Mouse (Mus musculus) midbrain, embryonic 15.5 days (tissue): ENCODE results near the gene Fam124b. TPM values are rescaled to one million over a fixed set of nuclear protein-coding genes. Genes with fewer than 3 reads are reported as not detected.
A peak's percentile ranks its signal among the peaks of the same experiment; 100 is the strongest.

Experiments used
- ATAC-seq: fragments of 200-750 bp; cut with Nextera tagmentation; replicated peaks from 2 replicates; pipeline ENCODE4 v1.8.0; 2017; ENCODE audit warnings: moderate TSS enrichment
- H3K27ac ChIP-seq: fragments of 300-500 bp; sonication (generic); 2 replicates; pipeline ENCODE4 v1.5.1; 2015; ENCODE audit warnings: mild to moderate bottlenecking, inconsistent platforms
- H3K27me3 ChIP-seq: fragments of 300-500 bp; sonication (generic); replicated peaks from 2 replicates; pipeline ENCODE4 v1.6.1; 2015; ENCODE audit warnings: inconsistent platforms
- H3K36me3 ChIP-seq: fragments of 300-500 bp; sonication (generic); replicated peaks from 2 replicates; pipeline ENCODE4 v1.6.1; 2015; ENCODE audit warnings: inconsistent platforms
- H3K4me1 ChIP-seq: fragments of 300-500 bp; sonication (generic); 2 replicates; pipeline ENCODE4 v1.6.1; 2015; ENCODE audit warnings: inconsistent platforms
- H3K4me2 ChIP-seq: fragments of 300-500 bp; sonication (generic); 2 replicates; pipeline ENCODE4 v1.6.1; 2015; ENCODE audit warnings: inconsistent platforms, mild to moderate bottlenecking, moderate library complexity
- H3K4me3 ChIP-seq: fragments of 300-500 bp; sonication (generic); 2 replicates; pipeline ENCODE4 v1.5.1; 2015; ENCODE audit warnings: mild to moderate bottlenecking, inconsistent platforms
- H3K9ac ChIP-seq: fragments of 300-500 bp; sonication (generic); 2 replicates; pipeline ENCODE4 v1.6.1; 2015; ENCODE audit warnings: mild to moderate bottlenecking, inconsistent platforms
- H3K9me3 ChIP-seq: fragments of 300-500 bp; sonication (generic); 2 replicates; pipeline ENCODE4 v1.6.1; 2016; ENCODE audit warnings: inconsistent platforms
- WGBS: fragments of 180-500 bp; shearing (Covaris S2); methylation state at CpG from one replicate; pipeline ENCODE4 v1.1.7; 2015; ENCODE audit warnings: mixed read lengths; 5-methylcytosine and 5-hydroxymethylcytosine counted together
- polyA plus RNA-seq: library from polyadenylated mRNA; unstranded; fragments of >200 nt; fragmentation: Nextera tagmentation; extraction: Ambion mirVana; gene quantifications from 2 replicates; pipeline ENCODE4 v1.2.1, GENCODE M21; 2015

Gene Fam124b
- polyA plus RNA-seq, result 0.68 and 1.1 TPM in 2 replicates

- no peaks in the 10 kb centered on the region for H3K27me3 ChIP-seq
- no peaks in the 10 kb centered on the region for H3K36me3 ChIP-seq
- no peak within 1 kb of the TSS for H3K9ac ChIP-seq
- no peaks in the 10 kb centered on the region for H3K9me3 ChIP-seq
- H3K4me1 ChIP-seq, result no peaks in the 10 kb centered on the region
- 83% methylated on average over 6 of the region's 6 CpGs for WGBS
- H3K4me3 ChIP-seq, result no peak within 1 kb of the TSS
- ATAC-seq, result no peak; the same call in 1 of the 2 replicates
- no peak within 1 kb of the TSS for H3K27ac ChIP-seq
- no peak within 1 kb of the TSS for H3K4me2 ChIP-seq
Measured at GRCm38 (mm10) chr1:80218268-80218667, at the start of gene Fam124b. Gene Fam124b, minus strand, starts transcription at chr1:80218473.

- Histone ChIP-seq H3K4me3 (no peak overlapping the region), H3K27me3 (no peaks in the 10 kb centered on the region), H3K4me1 (no peaks in the 10 kb centered on the region), H3K9ac (no peak overlapping the region), H3K27ac (no peak overlapping the region), H3K4me2 (no peak overlapping the region), H3K9me3 (no peaks in the 10 kb centered on the region), H3K36me3 (no peaks in the 10 kb centered on the region)
- WGBS, result 63% methylated on average over 1 of the region's 1 CpGs
- no peak for ATAC-seq
Measured at GRCm38 (mm10) chr1:80260443-80260842, 42.2 kb upstream of the Fam124b start.

GRCm38 (mm10) chr1:80258632-80259031, 40.4 kb upstream of the Fam124b start:
- WGBS, result 66% methylated on average over 4 of the region's 4 CpGs
- 0 out of 2 replicates have a peak, but pooled peaks have one; percentile 27 for ATAC-seq

DNA sequence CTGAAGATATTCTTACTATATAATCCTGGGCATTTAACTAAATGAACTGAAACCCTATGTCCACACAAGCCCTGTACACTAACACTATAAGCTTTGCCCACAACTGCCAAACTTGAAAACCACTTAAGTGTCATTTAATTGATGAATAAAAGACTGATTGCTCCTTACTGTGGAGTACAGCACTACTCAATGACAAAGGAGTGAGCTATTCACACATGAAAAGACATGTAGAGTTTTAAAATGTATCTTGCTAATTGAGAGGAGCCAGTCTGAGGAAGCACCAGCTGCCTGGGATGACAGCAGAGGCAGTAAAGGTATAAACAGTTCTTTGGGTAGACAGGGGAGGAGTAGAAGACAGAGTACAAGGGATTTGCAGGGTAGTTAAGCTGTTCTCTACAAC, 35.0 kb upstream of the Fam124b start:
- Histone ChIP-seq H3K36me3 (no peaks in the 10 kb centered on the region), H3K27ac (no peak overlapping the region), H3K4me2 (no peak overlapping the region), H3K27me3 (no peaks in the 10 kb centered on the region), H3K9me3 (no peaks in the 10 kb centered on the region), H3K4me1 (no peaks in the 10 kb centered on the region), H3K4me3 (no peak overlapping the region), H3K9ac (no peak overlapping the region)
- ATAC-seq, result no peak

More at GRCm38 (mm10) chr1:80258632-80259031, 40.4 kb upstream of the Fam124b start:
- Histone ChIP-seq H3K9me3 (no peaks in the 10 kb centered on the region), H3K4me3 (no peak overlapping the region), H3K36me3 (no peaks in the 10 kb centered on the region), H3K4me2 (no peak overlapping the region), H3K27ac (no peak overlapping the region), H3K9ac (no peak overlapping the region), H3K4me1 (no peaks in the 10 kb centered on the region), H3K27me3 (no peaks in the 10 kb centered on the region)

GRCm38 (mm10) chr1:80250247-80250646, 32.0 kb upstream of the Fam124b start:
- no peak for ATAC-seq
- 92% methylated on average over 5 of the region's 5 CpGs for WGBS
- H3K4me1 ChIP-seq, result no peaks in the 10 kb centered on the region
- H3K4me2 ChIP-seq, result no peak overlapping the region
- no peaks in the 10 kb centered on the region for H3K9me3 ChIP-seq
- H3K27ac ChIP-seq, result no peak overlapping the region
- H3K4me3 ChIP-seq, result no peak overlapping the region
- H3K27me3 ChIP-seq, result no peaks in the 10 kb centered on the region
- H3K36me3 ChIP-seq, result no peaks in the 10 kb centered on the region
- H3K9ac ChIP-seq, result no peak overlapping the region

DNA sequence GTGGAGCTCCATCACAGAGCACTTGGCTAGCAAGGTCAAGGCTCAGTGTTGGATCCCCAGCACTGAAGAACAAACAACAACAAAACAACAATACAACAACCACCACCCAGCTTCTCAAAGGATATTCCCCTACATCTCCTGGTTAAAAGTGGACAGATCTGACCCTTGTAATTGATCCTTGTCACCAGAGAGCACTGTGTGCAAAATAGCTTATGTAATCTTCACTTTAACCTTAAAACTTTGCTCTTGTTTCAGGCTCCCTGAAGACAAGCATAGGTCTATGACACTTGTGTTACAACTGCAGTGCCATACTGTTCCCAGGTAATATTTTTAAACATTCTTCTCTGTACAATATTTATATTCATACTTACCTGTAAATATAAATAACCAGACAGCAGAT, 28.9 kb upstream of the Fam124b start:
- Histone ChIP-seq H3K9ac (no peak overlapping the region), H3K4me3 (no peak overlapping the region), H3K4me1 (no peaks in the 10 kb centered on the region), H3K36me3 (no peaks in the 10 kb centered on the region), H3K27me3 (no peaks in the 10 kb centered on the region), H3K9me3 (no peaks in the 10 kb centered on the region), H3K27ac (no peak overlapping the region), H3K4me2 (no peak overlapping the region)
- ATAC-seq, result no peak

DNA sequence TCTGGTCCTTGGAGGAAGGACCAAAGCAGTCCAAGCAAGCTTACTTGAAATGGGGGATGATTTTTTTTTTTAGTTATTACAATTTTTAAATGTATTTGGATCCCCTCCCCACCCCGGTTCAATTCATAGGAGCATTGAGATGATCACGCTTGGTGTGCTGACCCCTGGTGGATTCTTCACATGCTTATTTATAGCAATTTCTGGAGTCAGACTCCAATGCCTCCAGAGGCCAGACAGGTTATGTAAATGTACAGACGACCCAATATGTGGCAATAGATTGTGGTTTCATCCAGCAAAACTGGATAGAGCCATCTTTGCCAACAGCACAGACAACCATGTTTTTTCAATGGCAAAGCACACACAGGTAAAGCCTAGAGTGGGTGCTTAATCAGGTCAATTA, 25.9 kb upstream of the Fam124b start:
- H3K4me2 ChIP-seq, result no peak overlapping the region
- H3K36me3 ChIP-seq, result no peaks in the 10 kb centered on the region
- H3K27me3 ChIP-seq, result no peaks in the 10 kb centered on the region
- no peaks in the 10 kb centered on the region for H3K9me3 ChIP-seq
- H3K4me1 ChIP-seq, result no peaks in the 10 kb centered on the region
- 72% methylated on average over 3 of the region's 3 CpGs for WGBS
- no peak overlapping the region for H3K27ac ChIP-seq
- no peak overlapping the region for H3K9ac ChIP-seq
- no peak for ATAC-seq
- no peak overlapping the region for H3K4me3 ChIP-seq

DNA sequence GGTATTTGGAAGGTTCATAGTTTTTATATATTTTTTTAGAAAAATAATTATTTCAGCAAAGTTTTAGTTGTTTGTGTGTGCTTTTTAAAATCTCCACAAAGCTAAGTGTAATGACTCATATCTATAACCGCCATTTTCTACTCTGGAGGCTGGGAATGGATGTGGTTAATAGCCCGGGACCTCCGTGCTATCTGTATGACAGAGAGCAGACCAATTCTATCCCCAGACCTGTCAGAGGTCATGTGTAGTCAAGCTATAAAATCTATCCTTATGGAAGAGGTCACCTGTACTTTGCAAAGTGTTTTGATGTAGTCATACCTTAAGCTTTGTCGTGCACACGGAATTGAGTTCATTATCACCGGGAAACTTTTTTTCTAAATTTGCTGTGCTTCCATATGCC, 23.3 kb upstream of the Fam124b start:
- no peaks in the 10 kb centered on the region for H3K4me1 ChIP-seq
- H3K9me3 ChIP-seq, result no peaks in the 10 kb centered on the region
- no peak for ATAC-seq
- no peak overlapping the region for H3K27ac ChIP-seq
- H3K36me3 ChIP-seq, result no peaks in the 10 kb centered on the region
- H3K4me2 ChIP-seq, result no peak overlapping the region
- no peak overlapping the region for H3K9ac ChIP-seq
- H3K4me3 ChIP-seq, result no peak overlapping the region
- no peaks in the 10 kb centered on the region; the same call in 1 of the 2 replicates for H3K27me3 ChIP-seq
- 97% methylated on average over 6 of the region's 6 CpGs for WGBS

DNA sequence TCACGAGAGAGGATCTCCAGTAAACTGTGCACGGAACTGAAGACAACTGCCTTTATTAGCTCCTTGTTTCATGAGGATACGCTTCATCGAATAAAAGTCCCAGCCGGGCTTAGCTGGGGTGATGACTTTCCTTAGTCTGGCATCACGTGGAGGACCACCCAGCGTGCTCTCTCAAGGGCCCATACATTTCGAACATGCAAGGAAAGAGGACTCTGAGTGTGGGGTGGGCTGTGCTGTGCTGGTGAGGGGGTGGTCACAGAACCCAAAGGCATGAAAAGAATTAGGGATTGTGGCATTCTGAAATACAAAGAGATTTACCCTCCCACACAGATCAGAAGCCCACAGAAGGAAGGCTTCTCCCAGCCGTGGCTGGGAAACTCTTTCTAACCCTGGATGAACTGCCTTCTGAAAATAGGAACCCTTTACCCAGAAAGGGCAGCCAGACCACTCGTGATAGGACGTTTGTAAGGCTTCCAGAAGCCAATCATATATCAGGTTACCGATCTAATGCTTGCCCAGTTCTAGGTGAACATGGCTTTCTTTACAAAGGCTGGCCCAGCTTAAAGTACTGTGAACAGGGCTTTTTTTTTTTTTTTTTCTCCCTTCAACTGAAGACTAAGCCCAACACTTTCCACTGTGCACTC, 21.9 kb upstream of the Fam124b start:
- Histone ChIP-seq H3K4me1 (no peaks in the 10 kb centered on the region), H3K4me2 (no peak overlapping the region), H3K27ac (no peak overlapping the region), H3K36me3 (no peaks in the 10 kb centered on the region), H3K4me3 (no peak overlapping the region), H3K9me3 (no peaks in the 10 kb centered on the region), H3K27me3 (no peaks in the 10 kb centered on the region; the same call in 1 of the 2 replicates), H3K9ac (no peak overlapping the region)
- 0 out of 2 replicates have a peak, but pooled peaks have one; percentile 37 for ATAC-seq
- 12% methylated on average over 12 of the region's 12 CpGs for WGBS

DNA sequence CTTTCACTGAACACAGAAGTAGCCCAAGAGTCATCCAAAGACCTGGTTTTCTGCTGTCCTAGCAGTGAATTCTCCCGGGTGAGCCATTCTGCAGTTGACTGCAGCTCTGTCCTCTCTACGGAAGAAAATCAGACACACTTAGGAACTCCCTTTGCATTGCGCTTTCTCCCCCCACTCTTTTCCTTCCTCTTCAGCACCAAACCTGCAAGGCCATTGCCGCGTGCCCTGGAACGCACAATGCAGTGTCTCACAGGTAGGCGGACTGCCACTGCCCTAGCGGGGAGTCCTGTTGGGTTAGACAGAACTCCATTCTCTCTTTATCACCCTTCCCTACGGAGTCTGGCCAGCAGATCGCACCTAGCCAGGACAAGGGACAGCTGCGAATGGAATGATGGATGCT, 21.2 kb upstream of the Fam124b start:
- no peaks in the 10 kb centered on the region; the same call in 1 of the 2 replicates for H3K27me3 ChIP-seq
- no peak overlapping the region for H3K9ac ChIP-seq
- H3K4me3 ChIP-seq, result no peak overlapping the region
- H3K27ac ChIP-seq, result no peak overlapping the region
- no peak overlapping the region for H3K4me2 ChIP-seq
- no peak for ATAC-seq
- H3K36me3 ChIP-seq, result no peaks in the 10 kb centered on the region
- H3K4me1 ChIP-seq, result no peaks in the 10 kb centered on the region
- H3K9me3 ChIP-seq, result no peaks in the 10 kb centered on the region
- WGBS, result 64% methylated on average over 11 of the region's 11 CpGs

GRCm38 (mm10) chr1:80236951-80237702, 18.9 kb upstream of the Fam124b start:
- ATAC-seq, result no peak
- no peak overlapping the region for H3K9ac ChIP-seq
- 32% methylated on average over 11 of the region's 11 CpGs for WGBS
- H3K27ac ChIP-seq, result no peak overlapping the region
- H3K36me3 ChIP-seq, result no peaks in the 10 kb centered on the region
- H3K4me2 ChIP-seq, result no peak overlapping the region
- no peaks in the 10 kb centered on the region for H3K4me1 ChIP-seq
- no peaks in the 10 kb centered on the region for H3K9me3 ChIP-seq
- H3K4me3 ChIP-seq, result no peak overlapping the region
- H3K27me3 ChIP-seq, result no peaks in the 10 kb centered on the region; the same call in 1 of the 2 replicates

- H3K27ac ChIP-seq, result no peak overlapping the region
- WGBS, result 13% methylated on average over 1 of the region's 1 CpGs
- H3K27me3 ChIP-seq, result no peaks in the 10 kb centered on the region; the same call in 1 of the 2 replicates
- H3K4me3 ChIP-seq, result no peak overlapping the region
- no peaks in the 10 kb centered on the region for H3K36me3 ChIP-seq
- no peak for ATAC-seq
- no peak overlapping the region for H3K4me2 ChIP-seq
- H3K9me3 ChIP-seq, result no peaks in the 10 kb centered on the region
- no peaks in the 10 kb centered on the region for H3K4me1 ChIP-seq
- H3K9ac ChIP-seq, result no peak overlapping the region
Measured at GRCm38 (mm10) chr1:80236126-80236525, 17.9 kb upstream of the Fam124b start.

DNA sequence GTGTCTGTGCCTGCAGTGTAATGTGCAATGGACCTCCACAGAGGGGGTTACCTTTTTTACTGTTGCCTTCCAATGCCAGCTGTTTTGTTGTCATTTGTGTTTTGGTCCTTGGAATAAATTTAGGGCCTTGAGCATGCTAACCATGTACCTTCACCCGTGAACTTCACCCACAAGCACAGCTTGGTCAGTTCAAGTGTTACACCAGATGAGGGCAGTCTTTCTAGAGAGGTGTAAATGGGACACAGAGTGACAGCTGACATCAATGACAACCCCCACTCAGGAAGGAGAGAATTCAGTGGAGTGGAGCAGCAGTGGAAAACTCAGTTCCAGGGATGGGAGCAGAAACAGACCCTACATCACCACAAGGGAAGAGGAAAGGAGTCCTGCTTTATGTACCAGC, 12.3 kb upstream of the Fam124b start:
- Histone ChIP-seq H3K4me1 (no peaks in the 10 kb centered on the region), H3K9ac (no peak overlapping the region), H3K4me3 (no peak overlapping the region), H3K27me3 (no peaks in the 10 kb centered on the region), H3K27ac (no peak overlapping the region), H3K9me3 (no peaks in the 10 kb centered on the region), H3K4me2 (no peak overlapping the region), H3K36me3 (no peaks in the 10 kb centered on the region)
- 78% methylated on average over 1 of the region's 1 CpGs for WGBS
- no peak for ATAC-seq
